Mouse (Mus musculus): ENCODE results near the gene Chrnb2.

DNA sequence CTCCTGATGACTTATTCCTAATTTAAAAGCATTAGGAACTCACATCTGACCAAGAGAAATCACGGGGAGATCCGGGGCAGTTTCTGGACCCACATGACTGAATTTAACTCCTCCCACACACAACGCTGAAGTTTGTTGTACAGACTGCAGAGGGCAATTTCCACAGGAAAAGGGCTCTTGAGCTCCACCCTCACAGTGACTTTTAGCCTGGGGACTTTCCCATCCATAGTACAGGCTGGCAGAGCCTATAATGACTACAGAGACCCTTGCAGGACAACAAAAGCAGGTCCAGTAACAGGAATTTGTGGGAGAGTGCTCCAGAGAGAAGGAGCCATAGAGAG lies 37.0 kb upstream of the Chrnb2 start:
- TF ChIP-seq CTCF (IDR thresholded peaks at IDR 0.05; ENCODE audit: control insufficient read depth, insufficient read depth, low read length), result no peak
- TF ChIP-seq POLR2A (IDR thresholded peaks at IDR 0.05; ENCODE audit: borderline replicate concordance, control insufficient read depth, low read depth, low read length), result no peak
